Mouse (Mus musculus): ENCODE data around the gene Pold4. TPM values are rescaled to one million over a fixed set of nuclear protein-coding genes. Genes with fewer than 3 reads are reported as not detected.

The Pold4 gene
- polyA plus RNA-seq, 1 experiment, result 112 TPM

DNA sequence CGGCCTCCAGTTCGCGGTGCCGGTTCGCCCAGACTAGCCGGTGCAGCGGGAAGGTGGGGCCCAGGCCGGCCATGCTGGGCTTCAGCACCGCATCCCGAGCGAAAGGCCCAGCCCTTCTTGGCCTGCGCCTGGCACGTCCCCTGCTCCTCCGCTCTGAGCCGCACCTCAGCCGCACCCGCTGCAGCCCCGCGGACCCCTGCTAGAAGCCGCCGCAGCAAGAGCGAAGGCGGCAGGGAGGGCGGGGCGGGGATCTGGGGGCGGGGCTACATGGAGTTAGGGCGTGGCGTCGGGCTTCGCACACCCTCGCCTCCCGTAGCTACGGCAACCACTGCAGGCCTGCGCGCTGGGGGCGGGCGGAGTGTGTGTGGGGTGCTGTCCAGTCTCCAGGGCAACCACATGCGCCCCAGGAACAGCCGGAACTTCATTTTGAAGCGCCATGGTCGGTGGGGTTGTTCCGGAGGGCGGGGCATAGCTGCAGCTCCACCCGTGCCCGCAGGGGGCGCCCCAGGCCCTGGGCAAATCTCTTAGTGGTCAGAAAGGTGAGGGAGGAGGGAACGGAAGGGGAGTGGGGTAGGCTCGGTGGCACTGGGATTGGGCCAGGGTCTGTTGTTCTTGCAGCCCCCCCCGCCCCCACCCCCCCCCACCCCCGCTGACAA lies 51.3 kb downstream of the Pold4 start, which contains the start of gene Ankrd13d:
Ankrd13d (minus strand) TSS at position 240 of the 656 bp plus-strand sequence.
- Histone ChIP-seq H3K79me2 (ENCODE audit: control insufficient read depth, insufficient read depth) (no peaks in the 10 kb centered on the region), H3K4me3 (ENCODE audit: insufficient read depth, poor library complexity, severe bottlenecking) (peak within 1 kb of the TSS; percentile 14), H3K79me3 (ENCODE audit: low read depth) (no peaks in the 10 kb centered on the region), H3K27me3 (ENCODE audit: control insufficient read depth, insufficient read depth, insufficient read length) (no peaks in the 10 kb centered on the region), H3K36me3 (ENCODE audit: control insufficient read depth, insufficient read depth) (peaks cover 9% of the 10 kb centered on the region), H3ac (ENCODE audit: control insufficient read depth, insufficient read length, low read depth) (peak within 1 kb of the TSS; percentile 31)
- TF ChIP-seq CTCF (IDR thresholded peaks at IDR 0.05; ENCODE audit: control insufficient read depth, insufficient read depth, insufficient read length) (peak; percentile 74), USF1 (IDR thresholded peaks at IDR 0.05; ENCODE audit: low read depth) (no peak)

Small RNA genes lying within 50 kb of the gene (microRNA-seq; reads per million reads assigned to microRNA genes)
- gene Gm26115 (ENCODE audit: borderline microRNAs expressed) (not detected), gene Mir6985 (ENCODE audit: borderline microRNAs expressed) (0.16 reads per million)

Other genes with a start within 250 kb of the Pold4 start
- gene Acy3, start 245.3 kb upstream of the Pold4 start, polyA plus RNA-seq (2012; fragmentation: generic; extraction: Trizol), result 3.5 TPM
- 0.02 TPM for gene Tbx10, start 239.1 kb upstream of the Pold4 start, polyA plus RNA-seq (2012; fragmentation: generic; extraction: Trizol)
- gene Nudt8, start 231.3 kb upstream of the Pold4 start, polyA plus RNA-seq (2012; fragmentation: generic; extraction: Trizol), result 28.1 TPM
- 0.28 TPM for gene Gm49405, start 231.3 kb upstream of the Pold4 start, polyA plus RNA-seq (2012; fragmentation: generic; extraction: Trizol)
- 0.98 TPM for gene Doc2g, start 228.6 kb upstream of the Pold4 start, polyA plus RNA-seq (2012; fragmentation: generic; extraction: Trizol)
- 254 TPM for gene Ndufv1, start 219.1 kb upstream of the Pold4 start, polyA plus RNA-seq (2012; fragmentation: generic; extraction: Trizol)
- 863 TPM for gene Gstp1, start 193.9 kb upstream of the Pold4 start, polyA plus RNA-seq (2012; fragmentation: generic; extraction: Trizol)
- gene Gstp2, start 185.9 kb upstream of the Pold4 start, polyA plus RNA-seq (2012; fragmentation: generic; extraction: Trizol), result 7.2 TPM
- 0.09 TPM for gene Gstp3, start 172.3 kb upstream of the Pold4 start, polyA plus RNA-seq (2012; fragmentation: generic; extraction: Trizol)
- gene Cabp2, start 150.3 kb upstream of the Pold4 start, polyA plus RNA-seq (2012; fragmentation: generic; extraction: Trizol), result not detected
- 134 TPM for gene Cdk2ap2, start 134.7 kb upstream of the Pold4 start, polyA plus RNA-seq (2012; fragmentation: generic; extraction: Trizol)
- 43.1 TPM for gene Pitpnm1, start 131.9 kb upstream of the Pold4 start, polyA plus RNA-seq (2012; fragmentation: generic; extraction: Trizol)
- gene Aip, start 106.0 kb upstream of the Pold4 start, polyA plus RNA-seq (2012; fragmentation: generic; extraction: Trizol), result 208 TPM
- gene Gpr152, start 92.1 kb upstream of the Pold4 start, polyA plus RNA-seq (2012; fragmentation: generic; extraction: Trizol), result not detected
- 0.04 TPM for gene Cabp4, start 87.9 kb upstream of the Pold4 start, polyA plus RNA-seq (2012; fragmentation: generic; extraction: Trizol)
- 257 TPM for gene Coro1b, start 83.3 kb upstream of the Pold4 start, polyA plus RNA-seq (2012; fragmentation: generic; extraction: Trizol)
- gene Ptprcap, start 78.3 kb upstream of the Pold4 start, polyA plus RNA-seq (2012; fragmentation: generic; extraction: Trizol), result 5.8 TPM
- 19.7 TPM for gene Rps6kb2, start 68.5 kb upstream of the Pold4 start, polyA plus RNA-seq (2012; fragmentation: generic; extraction: Trizol)
- gene Carns1, start 56.4 kb upstream of the Pold4 start, polyA plus RNA-seq (2012; fragmentation: generic; extraction: Trizol), result 2.1 TPM
- 0.26 TPM for gene Tbc1d10c, start 40.6 kb upstream of the Pold4 start, polyA plus RNA-seq (2012; fragmentation: generic; extraction: Trizol)
- 819 TPM for gene Ppp1ca, start 39.8 kb upstream of the Pold4 start, polyA plus RNA-seq (2012; fragmentation: generic; extraction: Trizol)
- gene Rad9a, start 30.2 kb upstream of the Pold4 start, polyA plus RNA-seq (2012; fragmentation: generic; extraction: Trizol), result 33.3 TPM
- gene Clcf1, start 17.7 kb upstream of the Pold4 start, polyA plus RNA-seq (2012; fragmentation: generic; extraction: Trizol), result 24.8 TPM
- gene AC109138.7, start 17.5 kb upstream of the Pold4 start, polyA plus RNA-seq (2012; fragmentation: generic; extraction: Trizol), result 0.90 TPM
- 0.34 TPM for gene Ssh3, start 37.3 kb downstream of the Pold4 start, polyA plus RNA-seq (2012; fragmentation: generic; extraction: Trizol)
- gene Ankrd13d, start 51.2 kb downstream of the Pold4 start, polyA plus RNA-seq (2012; fragmentation: generic; extraction: Trizol), result 2.2 TPM
- gene Grk2, start 74.3 kb downstream of the Pold4 start, polyA plus RNA-seq (2012; fragmentation: generic; extraction: Trizol), result 56.6 TPM
- gene Kdm2a, start 166.4 kb downstream of the Pold4 start, polyA plus RNA-seq (2012; fragmentation: generic; extraction: Trizol), result 24.0 TPM
- 65.1 TPM for gene Rhod, start 207.5 kb downstream of the Pold4 start, polyA plus RNA-seq (2012; fragmentation: generic; extraction: Trizol)
- gene Syt12, start 245.5 kb downstream of the Pold4 start, polyA plus RNA-seq (2012; fragmentation: generic; extraction: Trizol), result 14.4 TPM